Mouse (Mus musculus): ENCODE measurements at regions not wholly inside any gene's neighbourhood (a gene's known extent, or its start where the extent isn't known, plus 50 kb on each side); places are given as distances from the start of the nearest gene placed in this dataset.
"Not testable (repeated sequence)": the region's sequence is repeated elsewhere in the genome, so short reads cannot be mapped to it uniquely, and the experiment has no call there.

DNA sequence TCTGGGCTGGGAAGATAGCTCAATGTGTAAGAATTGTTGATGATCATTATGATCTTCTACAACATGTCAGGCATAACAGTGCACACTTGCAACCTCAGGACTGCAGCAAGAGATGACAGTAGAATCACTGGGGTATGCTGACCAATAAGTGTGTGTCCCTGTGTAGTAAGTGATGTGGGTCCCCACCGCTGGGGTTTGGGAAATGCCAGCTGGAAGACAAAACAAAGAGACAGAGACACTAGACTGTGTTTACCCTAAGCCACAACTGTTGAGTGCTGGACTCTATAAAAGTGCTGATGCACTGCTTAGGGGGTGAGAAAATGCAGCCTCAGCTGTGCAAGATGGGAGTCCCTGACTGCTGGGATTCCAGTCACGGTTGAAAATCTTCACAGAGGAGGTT lies 448.0 kb upstream of the Cox7c start:
- 51% methylated on average over 2 of the region's 2 CpGs for WGBS
- no peak overlapping the region for H3K4me3 ChIP-seq (replicated peaks)
- H3K4me1 ChIP-seq (replicated peaks) = no peaks in the 10 kb centered on the region
- H3K27me3 ChIP-seq = no peaks in the 10 kb centered on the region
- no peaks in the 10 kb centered on the region for H3K9me3 ChIP-seq
- no peak overlapping the region for H3K27ac ChIP-seq
- no peak overlapping the region for H3K4me2 ChIP-seq
- H3K36me3 ChIP-seq = no peaks in the 10 kb centered on the region
- ATAC-seq (ENCODE audit: insufficient number of reproducible peaks, insufficient read depth, low FRiP score, low TSS enrichment, low read depth) = no peak
- no peak overlapping the region for H3K9ac ChIP-seq (replicated peaks)

DNA sequence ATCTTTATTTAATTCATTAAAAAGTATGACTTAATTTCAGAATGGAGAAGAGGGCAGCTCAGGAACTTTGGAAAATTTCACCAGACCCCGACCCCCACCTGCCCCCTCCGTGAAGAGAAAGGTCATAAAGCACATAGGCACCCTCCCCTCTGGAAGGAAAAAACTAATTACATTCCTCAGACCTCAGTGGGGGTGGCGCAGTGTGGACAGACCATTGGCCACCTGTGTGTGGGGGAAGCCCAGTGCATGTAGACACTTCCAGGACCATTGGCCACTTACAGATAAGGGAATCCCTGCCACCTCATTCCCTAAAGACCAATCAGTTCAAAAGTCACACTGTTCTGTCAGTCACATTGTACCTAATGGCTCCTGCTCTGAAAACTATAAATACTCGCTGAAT lies 422.0 kb upstream of the Cox7c start:
- Histone ChIP-seq H3K4me2 (no peak overlapping the region), H3K4me1 (replicated peaks) (no peaks in the 10 kb centered on the region), H3K27ac (no peak overlapping the region), H3K9me3 (no peaks in the 10 kb centered on the region), H3K27me3 (no peaks in the 10 kb centered on the region), H3K9ac (replicated peaks) (no peak overlapping the region), H3K36me3 (no peaks in the 10 kb centered on the region), H3K4me3 (replicated peaks) (no peak overlapping the region)
- peak; percentile 26; the same call in 1 of the 2 replicates for ATAC-seq (ENCODE audit: insufficient number of reproducible peaks, insufficient read depth, low FRiP score, low TSS enrichment, low read depth)
- WGBS = 66% methylated on average over 4 of the region's 4 CpGs

DNA sequence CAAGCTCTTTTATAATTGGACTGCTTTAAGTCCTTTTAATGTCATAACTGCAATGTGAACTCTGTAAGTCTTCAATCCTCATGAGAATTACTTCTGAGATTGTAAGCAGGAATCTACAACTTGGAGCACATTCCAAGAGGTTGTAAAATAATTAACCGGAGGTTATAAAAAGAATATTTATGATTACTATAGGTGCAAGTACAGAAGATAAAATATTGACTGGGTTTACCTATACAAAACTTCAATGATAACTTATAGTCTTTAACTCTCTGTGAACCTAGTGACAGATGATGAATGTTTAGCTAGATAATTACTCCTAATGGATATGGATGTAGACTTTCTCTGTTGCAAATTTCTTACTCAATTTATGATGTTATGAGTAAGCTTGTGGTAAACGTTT lies 375.9 kb upstream of the Cox7c start:
- Histone ChIP-seq H3K27me3 (no peaks in the 10 kb centered on the region), H3K36me3 (no peaks in the 10 kb centered on the region), H3K4me2 (no peak overlapping the region), H3K9me3 (no peaks in the 10 kb centered on the region), H3K4me1 (replicated peaks) (no peaks in the 10 kb centered on the region), H3K4me3 (replicated peaks) (no peak overlapping the region), H3K27ac (no peak overlapping the region), H3K9ac (replicated peaks) (no peak overlapping the region)
- ATAC-seq (ENCODE audit: insufficient number of reproducible peaks, insufficient read depth, low FRiP score, low TSS enrichment, low read depth) = no peak
- 87% methylated on average over 2 of the region's 2 CpGs for WGBS

DNA sequence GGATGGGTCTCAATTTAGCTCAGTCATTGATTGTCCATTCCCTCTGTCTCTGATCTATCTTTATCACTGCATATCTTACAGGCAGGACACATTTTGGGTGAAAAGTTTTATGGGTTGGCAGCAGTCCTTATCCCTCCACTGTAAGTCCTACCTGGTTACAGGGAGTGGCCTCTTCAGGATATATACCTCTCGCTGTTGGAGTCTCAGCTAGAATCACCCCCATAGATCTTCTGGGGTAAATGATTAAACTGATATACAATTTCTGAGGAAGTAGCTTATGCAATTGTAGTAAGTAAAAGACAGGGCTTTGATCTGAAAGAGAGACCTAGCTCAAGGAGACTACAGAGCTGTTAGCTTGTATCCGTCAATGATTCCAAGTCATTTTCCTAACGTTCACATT lies 334.7 kb upstream of the Cox7c start:
- Histone ChIP-seq H3K36me3 (no peaks in the 10 kb centered on the region), H3K27ac (no peak overlapping the region), H3K4me3 (replicated peaks) (no peak overlapping the region), H3K27me3 (no peaks in the 10 kb centered on the region), H3K9me3 (no peaks in the 10 kb centered on the region), H3K4me2 (no peak overlapping the region), H3K9ac (replicated peaks) (no peak overlapping the region), H3K4me1 (replicated peaks) (no peaks in the 10 kb centered on the region)
- 78% methylated on average over 3 of the region's 3 CpGs for WGBS
- ATAC-seq (ENCODE audit: insufficient number of reproducible peaks, insufficient read depth, low FRiP score, low TSS enrichment, low read depth) = no peak

DNA sequence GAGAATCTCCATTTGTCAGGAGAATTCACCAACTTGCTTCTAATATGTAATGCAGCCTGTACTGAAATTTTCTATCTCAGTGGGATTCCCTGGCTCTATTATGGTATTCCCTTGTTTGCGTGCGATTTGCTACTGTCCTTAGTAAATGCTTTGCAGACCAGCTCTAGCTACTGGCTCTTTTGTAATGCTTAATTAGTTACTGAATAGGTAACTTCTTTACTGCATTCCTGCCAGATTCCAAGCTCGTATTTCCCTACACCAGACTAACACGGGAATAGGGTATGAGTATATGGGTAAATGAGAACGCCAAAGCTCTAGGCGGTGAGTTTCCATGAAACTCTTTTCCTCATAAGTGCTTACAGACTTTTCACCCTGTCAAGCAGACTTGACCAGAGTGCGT lies 332.5 kb upstream of the Cox7c start:
- not testable (repeated sequence) for H3K9ac ChIP-seq (replicated peaks); H3K9me3 ChIP-seq; H3K4me1 ChIP-seq (replicated peaks); ATAC-seq (ENCODE audit: insufficient number of reproducible peaks, insufficient read depth, low FRiP score, low TSS enrichment, low read depth); H3K27ac ChIP-seq; H3K27me3 ChIP-seq; H3K4me2 ChIP-seq; H3K36me3 ChIP-seq; H3K4me3 ChIP-seq (replicated peaks)
- 59% methylated on average over 7 of the region's 7 CpGs for WGBS

DNA sequence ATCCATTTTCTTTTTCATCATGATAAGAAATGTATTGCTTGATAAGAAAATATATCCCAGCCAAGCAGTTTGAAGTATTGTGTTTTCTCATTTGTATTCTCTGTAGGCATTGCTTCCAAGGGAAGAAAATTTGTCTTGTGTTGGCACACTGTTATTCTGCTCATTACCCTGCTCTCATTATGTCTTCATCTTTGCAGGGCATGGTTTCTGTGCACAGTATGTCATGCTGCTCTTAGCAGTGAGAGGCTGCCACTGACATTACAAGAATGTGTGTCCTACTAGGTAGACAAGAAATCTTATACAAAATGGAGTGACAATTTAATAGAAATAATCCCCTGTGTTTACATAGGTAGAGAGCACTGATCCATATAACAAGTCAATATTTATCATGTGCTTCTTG lies 329.1 kb upstream of the Cox7c start:
- H3K4me2 ChIP-seq = no peak overlapping the region
- no peak for ATAC-seq (ENCODE audit: insufficient number of reproducible peaks, insufficient read depth, low FRiP score, low TSS enrichment, low read depth)
- no peak overlapping the region for H3K4me3 ChIP-seq (replicated peaks)
- no peaks in the 10 kb centered on the region for H3K4me1 ChIP-seq (replicated peaks)
- H3K9ac ChIP-seq (replicated peaks) = no peak overlapping the region
- H3K27ac ChIP-seq = no peak overlapping the region
- no peaks in the 10 kb centered on the region for H3K9me3 ChIP-seq
- no peaks in the 10 kb centered on the region for H3K36me3 ChIP-seq
- no peaks in the 10 kb centered on the region for H3K27me3 ChIP-seq

DNA sequence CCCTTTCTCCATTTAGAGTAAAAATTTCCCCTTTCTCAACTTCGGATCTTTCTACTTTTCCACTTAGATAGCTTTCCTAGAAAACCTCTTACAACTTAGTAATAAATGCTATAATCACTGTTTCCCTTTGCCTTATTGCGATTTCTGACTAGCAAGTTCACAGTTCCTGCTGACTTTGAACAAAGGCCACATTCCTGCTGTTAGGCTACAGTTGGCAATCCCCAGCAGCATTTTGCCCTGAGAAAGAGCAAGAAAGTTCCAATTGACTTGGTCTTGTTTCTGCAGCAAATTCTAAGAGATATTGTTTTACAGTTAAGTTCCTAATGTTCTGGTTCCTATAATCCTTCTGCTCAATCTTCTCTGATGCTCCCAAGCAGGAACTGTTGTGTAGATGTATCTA lies 299.2 kb upstream of the Cox7c start:
- ATAC-seq (ENCODE audit: insufficient number of reproducible peaks, insufficient read depth, low FRiP score, low TSS enrichment, low read depth) = no peak
- H3K9me3 ChIP-seq = no peaks in the 10 kb centered on the region
- no peaks in the 10 kb centered on the region for H3K36me3 ChIP-seq
- H3K4me1 ChIP-seq (replicated peaks) = no peaks in the 10 kb centered on the region
- H3K4me3 ChIP-seq (replicated peaks) = no peak overlapping the region
- H3K27ac ChIP-seq = no peak overlapping the region
- no peaks in the 10 kb centered on the region for H3K27me3 ChIP-seq
- no peak overlapping the region for H3K9ac ChIP-seq (replicated peaks)
- no peak overlapping the region for H3K4me2 ChIP-seq
- 82% methylated on average over 2 of the region's 2 CpGs for WGBS

DNA sequence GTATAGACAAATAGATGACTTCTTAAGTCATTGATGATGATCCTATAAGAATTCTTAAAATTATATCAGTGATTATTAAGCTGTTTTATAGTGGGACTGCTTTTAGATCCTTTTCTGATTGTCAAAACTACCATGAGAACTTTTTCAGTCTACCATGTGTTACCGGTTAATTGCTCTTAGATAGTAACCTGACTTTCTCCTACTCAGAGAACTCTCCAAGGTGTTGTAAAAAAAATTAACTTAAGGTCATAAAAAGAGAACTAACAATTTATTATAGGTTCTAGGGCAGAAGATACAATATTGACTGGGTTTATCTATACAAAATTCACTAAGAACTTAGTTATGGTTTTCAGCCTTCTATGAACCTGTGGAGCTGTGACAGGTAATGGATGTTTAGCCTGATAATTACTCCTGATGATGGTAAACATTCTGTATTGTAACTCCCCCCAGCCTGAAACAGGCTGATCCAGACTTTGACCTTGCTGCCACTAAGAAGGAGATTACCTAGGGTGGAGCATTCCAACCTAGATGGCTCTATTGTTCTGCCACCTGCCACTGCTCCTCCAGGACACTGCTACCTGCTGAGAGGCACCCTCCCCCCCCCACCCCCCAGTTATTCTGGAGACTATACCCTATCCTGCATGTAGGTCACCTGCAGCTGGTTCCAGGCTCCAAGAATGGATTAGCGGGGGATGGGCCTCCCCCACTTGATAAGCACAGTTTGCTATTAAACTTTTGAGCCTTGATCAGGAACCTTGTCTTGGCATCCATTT lies 298.4 kb upstream of the Cox7c start:
- ATAC-seq (ENCODE audit: insufficient number of reproducible peaks, insufficient read depth, low FRiP score, low TSS enrichment, low read depth) = no peak
- no peaks in the 10 kb centered on the region for H3K9me3 ChIP-seq
- no peaks in the 10 kb centered on the region for H3K36me3 ChIP-seq
- WGBS = 99% methylated on average over 2 of the region's 2 CpGs
- H3K4me2 ChIP-seq = no peak overlapping the region
- H3K4me1 ChIP-seq (replicated peaks) = no peaks in the 10 kb centered on the region
- H3K9ac ChIP-seq (replicated peaks) = no peak overlapping the region
- no peak overlapping the region for H3K4me3 ChIP-seq (replicated peaks)
- H3K27me3 ChIP-seq = no peaks in the 10 kb centered on the region
- no peak overlapping the region for H3K27ac ChIP-seq

DNA sequence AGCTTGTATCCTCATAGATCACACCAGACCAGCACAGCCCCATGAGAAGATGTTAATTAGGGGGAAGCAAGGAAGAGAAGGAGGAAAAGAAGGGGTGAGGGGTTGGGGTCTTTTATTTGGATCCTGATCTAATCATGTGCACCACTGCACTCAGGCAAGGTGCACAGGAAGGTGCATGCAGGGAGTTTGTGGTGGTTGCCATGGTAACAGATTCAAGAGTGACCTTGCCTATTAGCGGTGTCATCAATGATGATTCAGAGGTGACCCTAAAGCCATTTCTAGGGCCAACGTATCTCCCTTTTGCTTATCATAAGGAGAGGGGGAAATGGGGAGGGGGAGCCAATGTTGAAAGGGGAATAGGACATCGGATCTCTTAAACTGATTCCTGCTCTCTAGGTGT lies 289.8 kb upstream of the Cox7c start:
- Histone ChIP-seq H3K4me1 (replicated peaks) (no peaks in the 10 kb centered on the region), H3K27ac (no peak overlapping the region), H3K9ac (replicated peaks) (no peak overlapping the region), H3K36me3 (no peaks in the 10 kb centered on the region), H3K4me2 (no peak overlapping the region), H3K9me3 (no peaks in the 10 kb centered on the region), H3K4me3 (replicated peaks) (no peak overlapping the region), H3K27me3 (no peaks in the 10 kb centered on the region)
- 84% methylated on average over 3 of the region's 3 CpGs for WGBS
- no peak for ATAC-seq (ENCODE audit: insufficient number of reproducible peaks, insufficient read depth, low FRiP score, low TSS enrichment, low read depth)
